Mouse (Mus musculus): ENCODE results near the gene Tsen2. TPM values are rescaled to one million over a fixed set of nuclear protein-coding genes. Genes with fewer than 3 reads are reported as not detected.

Gene Tsen2
- polyA plus RNA-seq, 1 experiment from 2014 or later: 24.4 TPM

DNA sequence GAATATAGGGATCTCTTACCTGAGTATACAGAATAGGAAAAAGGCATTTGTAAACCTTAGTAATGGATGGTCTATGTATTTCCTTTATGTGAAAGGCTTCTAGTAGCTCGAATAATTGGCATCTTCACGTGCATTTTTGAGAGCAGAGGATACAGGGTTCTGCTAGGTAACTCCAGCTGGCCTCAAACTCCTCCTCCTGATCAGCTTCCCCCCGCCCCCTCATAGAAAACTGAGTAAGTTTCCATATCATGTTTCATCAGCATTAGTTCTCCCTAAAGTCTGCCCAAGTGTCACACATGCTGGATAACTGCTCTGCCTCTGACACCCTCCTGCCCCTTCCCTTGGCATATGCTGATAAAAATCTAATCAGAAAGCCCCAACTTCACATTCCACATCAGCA lies 36.3 kb downstream of the Tsen2 start:
- H3K27me3 ChIP-seq (replicated peaks; ENCODE audit: control insufficient read depth, insufficient read depth, low read length): no peaks in the 10 kb centered on the region
- H3K9ac ChIP-seq (ENCODE audit: low read depth, low read length): no peak overlapping the region
- DNase-seq (ENCODE audit: low spot score): no peak
- no peak overlapping the region for H3K27ac ChIP-seq (replicated peaks; ENCODE audit: low read depth, low read length)
- no peaks in the 10 kb centered on the region for H3K4me1 ChIP-seq (ENCODE audit: control insufficient read depth, insufficient read depth, low read length)
- H3K4me2 ChIP-seq (ENCODE audit: low read depth, low read length): no peak overlapping the region
- H3K4me3 ChIP-seq (ENCODE audit: low read depth, low read length): no peak overlapping the region
- H3K36me3 ChIP-seq (ENCODE audit: control insufficient read depth, insufficient read depth, low read length): peaks cover 48% of the 10 kb centered on the region
- H3K9me3 ChIP-seq (ENCODE audit: control insufficient read depth, low read length): no peaks in the 10 kb centered on the region
- no peak for ATAC-seq (ENCODE audit: low read depth)
- WGBS: 74% methylated on average over 3 of the region's 3 CpGs

DNA sequence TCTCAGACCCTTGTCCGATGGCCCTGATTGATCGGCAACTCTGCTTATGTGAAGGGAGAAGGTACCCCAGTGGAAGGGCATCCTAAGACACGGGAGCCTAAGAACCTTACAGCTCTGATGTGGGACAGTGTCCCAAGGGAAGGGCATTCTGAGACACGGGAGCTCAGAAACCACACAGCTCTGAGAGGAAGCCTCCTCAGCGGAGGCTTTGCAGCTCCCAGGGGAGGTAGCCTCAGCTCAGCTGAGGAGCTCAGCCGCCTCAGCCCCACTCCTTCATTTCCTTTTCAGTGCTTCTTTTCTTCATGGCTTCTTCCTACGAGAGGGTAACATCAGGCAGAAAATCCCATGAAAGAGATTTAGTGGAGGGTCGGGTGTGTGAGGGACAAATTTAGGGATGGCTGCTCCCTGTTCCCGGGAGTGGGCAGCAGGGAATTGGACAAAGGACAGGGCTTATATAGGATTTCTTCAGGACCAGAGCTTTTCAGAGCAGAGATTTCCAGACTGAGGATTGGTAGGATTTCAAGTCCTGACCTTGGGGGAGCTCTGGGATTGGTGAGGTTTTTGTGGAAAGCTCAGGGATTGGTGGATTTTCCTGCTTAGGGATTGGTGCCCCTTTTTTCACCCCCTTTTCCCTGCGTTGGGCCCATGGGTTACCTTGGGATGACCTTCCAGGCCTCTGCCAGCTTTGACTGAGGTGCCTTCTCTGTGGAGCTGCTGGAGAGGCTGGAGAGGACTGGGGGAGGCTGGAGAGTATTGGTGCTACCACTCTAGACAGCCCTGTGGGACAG lies 38.1 kb downstream of the Tsen2 start:
- H3K36me3 ChIP-seq (ENCODE audit: control insufficient read depth, insufficient read depth, low read length): peaks cover 30% of the 10 kb centered on the region

DNA sequence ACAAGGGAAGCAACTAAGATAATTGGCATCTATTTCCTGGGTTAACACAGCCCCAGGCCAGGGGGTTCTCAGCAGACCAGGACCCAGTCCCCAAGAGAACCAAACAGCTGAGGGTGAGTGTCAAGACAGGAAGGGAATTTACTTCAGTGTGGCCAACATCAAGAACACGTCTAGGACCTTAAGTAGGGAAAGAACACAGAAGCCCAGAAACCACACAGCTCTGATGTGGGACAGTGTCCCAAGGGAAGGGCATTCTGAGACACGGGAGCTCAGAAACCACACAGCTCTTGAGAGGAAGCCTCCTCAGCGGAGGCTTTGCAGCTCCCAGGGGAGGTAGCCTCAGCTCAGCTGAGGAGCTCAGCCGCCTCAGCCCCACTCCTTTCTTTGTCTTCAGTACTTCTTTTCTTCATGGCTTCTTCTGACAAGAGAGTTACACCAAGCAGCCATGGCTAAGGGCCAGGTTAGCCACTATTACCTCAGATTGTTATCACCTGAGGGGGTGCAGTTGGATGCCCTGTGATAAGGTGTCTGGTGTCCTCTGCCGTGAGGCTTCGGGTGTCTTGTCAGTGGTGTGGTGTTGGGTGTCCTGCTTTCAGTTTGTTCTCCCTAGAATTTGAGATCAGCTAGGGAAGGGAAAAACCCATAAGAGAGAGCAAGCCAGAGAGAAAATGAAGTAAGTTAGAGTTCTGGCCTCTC lies 39.1 kb downstream of the Tsen2 start:
- WGBS: 65% methylated on average over 6 of the region's 6 CpGs
- DNase-seq (ENCODE audit: low spot score) (no peak), ATAC-seq (ENCODE audit: low read depth) (no peak; the same call in 1 of the 2 replicates)
- Histone ChIP-seq H3K27ac (replicated peaks; ENCODE audit: low read depth, low read length) (no peak overlapping the region), H3K9ac (ENCODE audit: low read depth, low read length) (no peak overlapping the region), H3K4me1 (ENCODE audit: control insufficient read depth, insufficient read depth, low read length) (no peaks in the 10 kb centered on the region), H3K27me3 (replicated peaks; ENCODE audit: control insufficient read depth, insufficient read depth, low read length) (no peaks in the 10 kb centered on the region), H3K4me3 (ENCODE audit: low read depth, low read length) (no peak overlapping the region), H3K9me3 (ENCODE audit: control insufficient read depth, low read length) (no peaks in the 10 kb centered on the region), H3K36me3 (ENCODE audit: control insufficient read depth, insufficient read depth, low read length) (peaks cover 20% of the 10 kb centered on the region), H3K4me2 (ENCODE audit: low read depth, low read length) (no peak overlapping the region)

More for the DNA sequence above, 38.1 kb downstream of the Tsen2 start:
- DNase-seq (ENCODE audit: low spot score): no peak
- no peak for ATAC-seq (ENCODE audit: low read depth)
- H3K4me1 ChIP-seq (ENCODE audit: control insufficient read depth, insufficient read depth, low read length): no peaks in the 10 kb centered on the region
- no peak overlapping the region for H3K27ac ChIP-seq (replicated peaks; ENCODE audit: low read depth, low read length)
- 83% methylated on average over 10 of the region's 10 CpGs for WGBS
- no peak overlapping the region for H3K4me2 ChIP-seq (ENCODE audit: low read depth, low read length)
- no peaks in the 10 kb centered on the region for H3K9me3 ChIP-seq (ENCODE audit: control insufficient read depth, low read length)
- no peaks in the 10 kb centered on the region for H3K27me3 ChIP-seq (replicated peaks; ENCODE audit: control insufficient read depth, insufficient read depth, low read length)
- H3K4me3 ChIP-seq (ENCODE audit: low read depth, low read length): no peak overlapping the region
- no peak overlapping the region for H3K9ac ChIP-seq (ENCODE audit: low read depth, low read length)

DNA sequence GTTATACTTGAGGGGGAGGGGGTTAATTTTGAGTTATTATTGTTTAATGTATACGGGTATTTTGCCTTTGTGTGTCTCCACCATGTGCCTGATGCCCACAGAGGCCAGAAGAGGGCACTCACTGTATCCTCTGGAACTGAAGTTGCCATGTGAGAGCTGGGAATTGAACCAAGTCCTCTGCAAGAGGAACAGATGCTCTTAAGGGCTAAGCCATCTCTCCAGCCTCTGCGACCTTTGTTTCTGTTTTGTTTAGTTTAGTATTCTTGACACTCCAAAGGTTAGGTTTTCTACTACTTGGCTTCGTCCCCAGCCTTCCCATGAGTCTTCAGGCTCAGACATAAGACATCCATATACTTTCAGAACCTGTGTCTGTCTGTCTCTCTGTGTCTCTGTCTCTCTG lies 39.7 kb downstream of the Tsen2 start:
- no peak for ATAC-seq (ENCODE audit: low read depth)
- H3K9me3 ChIP-seq (ENCODE audit: control insufficient read depth, low read length): no peaks in the 10 kb centered on the region
- 77% methylated on average over 3 of the region's 3 CpGs for WGBS
- H3K4me2 ChIP-seq (ENCODE audit: low read depth, low read length): no peak overlapping the region
- no peaks in the 10 kb centered on the region for H3K4me1 ChIP-seq (ENCODE audit: control insufficient read depth, insufficient read depth, low read length)
- no peaks in the 10 kb centered on the region for H3K27me3 ChIP-seq (replicated peaks; ENCODE audit: control insufficient read depth, insufficient read depth, low read length)
- DNase-seq (ENCODE audit: low spot score): no peak
- H3K9ac ChIP-seq (ENCODE audit: low read depth, low read length): no peak overlapping the region
- H3K4me3 ChIP-seq (ENCODE audit: low read depth, low read length): no peak overlapping the region
- peaks cover 14% of the 10 kb centered on the region; the same call in 1 of the 2 replicates for H3K36me3 ChIP-seq (ENCODE audit: control insufficient read depth, insufficient read depth, low read length)
- no peak overlapping the region for H3K27ac ChIP-seq (replicated peaks; ENCODE audit: low read depth, low read length)

DNA sequence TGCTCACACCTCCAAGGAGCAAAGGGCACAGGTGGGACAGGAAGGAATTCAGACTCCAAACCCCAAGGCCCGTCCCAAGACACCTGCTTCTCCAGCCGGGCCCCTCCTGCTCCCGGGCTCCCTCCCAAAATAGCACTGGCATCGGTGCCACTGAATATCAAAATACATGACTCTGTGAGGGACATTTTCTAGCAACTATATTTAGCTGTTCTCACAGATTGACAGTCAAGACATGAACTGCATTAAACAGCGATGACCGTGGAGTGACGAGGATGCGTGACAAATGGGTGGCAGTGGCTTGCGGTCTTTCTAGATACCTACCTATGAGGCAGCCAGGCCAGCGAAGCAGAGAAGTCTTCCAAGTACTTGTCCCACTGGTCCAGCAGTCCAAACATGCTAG lies 41.9 kb downstream of the Tsen2 start:
- Histone ChIP-seq H3K27ac (replicated peaks; ENCODE audit: low read depth, low read length) (no peak overlapping the region), H3K4me2 (ENCODE audit: low read depth, low read length) (no peak overlapping the region), H3K36me3 (ENCODE audit: control insufficient read depth, insufficient read depth, low read length) (no peaks in the 10 kb centered on the region), H3K27me3 (replicated peaks; ENCODE audit: control insufficient read depth, insufficient read depth, low read length) (no peaks in the 10 kb centered on the region), H3K4me3 (ENCODE audit: low read depth, low read length) (no peak overlapping the region), H3K9me3 (ENCODE audit: control insufficient read depth, low read length) (no peaks in the 10 kb centered on the region), H3K4me1 (ENCODE audit: control insufficient read depth, insufficient read depth, low read length) (no peaks in the 10 kb centered on the region), H3K9ac (ENCODE audit: low read depth, low read length) (no peak overlapping the region)
- WGBS: 79% methylated on average over 10 of the region's 10 CpGs
- DNase-seq (ENCODE audit: low spot score) (no peak), ATAC-seq (ENCODE audit: low read depth) (no peak)

DNA sequence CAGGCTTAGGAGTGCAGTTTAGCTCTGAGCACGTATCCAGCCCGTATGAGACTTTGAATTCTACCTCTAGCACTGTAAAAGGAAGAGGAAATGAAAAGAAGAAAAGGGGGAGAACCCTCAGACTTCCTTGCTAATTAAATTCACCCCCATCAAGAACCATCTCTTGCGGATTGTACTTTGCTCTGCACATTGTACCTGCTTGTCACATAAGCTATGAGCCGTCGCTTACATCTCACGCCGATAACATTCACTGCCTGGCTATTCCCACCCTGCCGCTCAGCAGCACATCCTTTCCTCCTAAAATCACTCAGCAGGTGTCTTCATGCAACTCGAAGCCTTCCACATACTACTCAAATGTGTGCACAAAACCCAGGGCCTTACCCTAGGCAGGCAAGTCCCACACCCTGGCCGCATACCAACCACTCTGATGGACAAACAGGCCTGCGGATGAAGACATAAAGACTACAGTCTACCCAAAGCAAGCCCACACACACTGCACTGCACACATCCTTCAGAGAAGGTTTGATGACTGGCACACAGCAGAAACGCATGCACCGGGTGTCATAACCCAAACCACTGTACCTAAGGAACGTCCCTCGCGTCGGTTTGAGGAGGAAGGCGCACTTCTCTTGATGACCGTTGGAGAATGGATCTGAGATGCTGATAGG lies 47.4 kb downstream of the Tsen2 start:
- no peak overlapping the region for H3K4me2 ChIP-seq (ENCODE audit: low read depth, low read length)
- DNase-seq (ENCODE audit: low spot score): no peak
- ATAC-seq (ENCODE audit: low read depth): no peak
- H3K4me3 ChIP-seq (ENCODE audit: low read depth, low read length): no peak overlapping the region
- no peaks in the 10 kb centered on the region for H3K27me3 ChIP-seq (replicated peaks; ENCODE audit: control insufficient read depth, insufficient read depth, low read length)
- H3K27ac ChIP-seq (replicated peaks; ENCODE audit: low read depth, low read length): no peak overlapping the region
- no peaks in the 10 kb centered on the region for H3K36me3 ChIP-seq (ENCODE audit: control insufficient read depth, insufficient read depth, low read length)
- H3K4me1 ChIP-seq (ENCODE audit: control insufficient read depth, insufficient read depth, low read length): no peaks in the 10 kb centered on the region
- H3K9me3 ChIP-seq (ENCODE audit: control insufficient read depth, low read length): no peaks in the 10 kb centered on the region
- H3K9ac ChIP-seq (ENCODE audit: low read depth, low read length): no peak overlapping the region
- 84% methylated on average over 19 of the region's 19 CpGs for WGBS

DNA sequence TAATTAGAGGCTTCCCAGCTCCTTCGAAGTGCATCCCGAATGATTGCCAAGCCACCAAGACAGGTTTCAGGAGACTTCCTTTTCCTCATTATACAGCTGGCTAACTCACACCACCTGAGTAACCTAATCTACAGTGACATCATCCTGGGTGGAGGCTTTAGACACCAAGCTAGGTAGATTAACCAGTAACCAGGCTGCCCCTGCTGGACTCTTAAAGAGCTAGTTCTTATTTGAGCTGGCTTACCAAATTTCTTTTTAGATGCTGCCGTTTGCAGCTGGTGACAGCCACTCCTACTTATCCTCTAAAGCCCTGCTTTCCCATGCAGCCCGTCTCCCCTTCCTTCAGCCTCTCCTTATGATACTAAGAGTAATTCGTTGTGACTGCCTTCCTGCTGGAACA lies 48.0 kb downstream of the Tsen2 start, which contains the start of gene Mkrn2os:
TSS of gene Mkrn2os (minus strand) at position 119 of the 400 bp plus-strand sequence.
- Histone ChIP-seq H3K27ac (replicated peaks; ENCODE audit: low read depth, low read length) (no peak within 1 kb of the TSS), H3K4me3 (ENCODE audit: low read depth, low read length) (no peak within 1 kb of the TSS), H3K9me3 (ENCODE audit: control insufficient read depth, low read length) (no peaks in the 10 kb centered on the region), H3K4me2 (ENCODE audit: low read depth, low read length) (no peak within 1 kb of the TSS), H3K27me3 (replicated peaks; ENCODE audit: control insufficient read depth, insufficient read depth, low read length) (no peaks in the 10 kb centered on the region), H3K36me3 (ENCODE audit: control insufficient read depth, insufficient read depth, low read length) (no peaks in the 10 kb centered on the region), H3K4me1 (ENCODE audit: control insufficient read depth, insufficient read depth, low read length) (no peaks in the 10 kb centered on the region), H3K9ac (ENCODE audit: low read depth, low read length) (no peak within 1 kb of the TSS)
- DNase-seq (ENCODE audit: low spot score) (peak; percentile 58), ATAC-seq (ENCODE audit: low read depth) (peak; percentile 77)
- 40% methylated on average over 5 of the region's 5 CpGs for WGBS

DNA sequence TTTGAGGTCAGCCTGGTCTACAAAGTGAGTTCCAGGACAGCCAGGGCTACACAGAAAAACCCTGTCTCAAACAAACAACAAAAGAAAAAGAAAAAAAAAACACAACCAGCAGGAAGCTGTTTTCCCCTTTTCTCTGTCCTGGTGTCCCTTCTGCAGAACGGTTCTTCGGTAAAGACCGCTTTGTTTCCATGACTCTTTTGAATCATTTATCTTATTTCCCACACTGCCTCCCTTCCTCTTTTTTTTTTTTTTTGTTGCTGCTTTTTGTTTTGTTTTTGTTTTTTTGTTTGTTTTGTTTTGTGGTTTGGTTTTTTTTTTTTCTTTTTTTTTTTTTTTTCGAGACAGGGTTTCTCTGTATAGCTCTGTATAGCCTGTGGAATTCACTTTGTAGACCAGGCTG lies 48.8 kb downstream of the Tsen2 start:
- Histone ChIP-seq H3K4me3 (ENCODE audit: low read depth, low read length) (no peak overlapping the region), H3K27ac (replicated peaks; ENCODE audit: low read depth, low read length) (no peak overlapping the region), H3K9me3 (ENCODE audit: control insufficient read depth, low read length) (no peaks in the 10 kb centered on the region), H3K27me3 (replicated peaks; ENCODE audit: control insufficient read depth, insufficient read depth, low read length) (no peaks in the 10 kb centered on the region), H3K9ac (ENCODE audit: low read depth, low read length) (no peak overlapping the region), H3K4me2 (ENCODE audit: low read depth, low read length) (no peak overlapping the region), H3K36me3 (ENCODE audit: control insufficient read depth, insufficient read depth, low read length) (no peaks in the 10 kb centered on the region), H3K4me1 (ENCODE audit: control insufficient read depth, insufficient read depth, low read length) (no peaks in the 10 kb centered on the region)
- ATAC-seq (ENCODE audit: low read depth) (no peak), DNase-seq (ENCODE audit: low spot score) (no peak)
- WGBS: 87% methylated on average over 4 of the region's 4 CpGs
